Mouse (Mus musculus): ENCODE measurements around the gene Ankrd45. TPM values are rescaled to one million over a fixed set of nuclear protein-coding genes. Genes with fewer than 3 reads are reported as not detected.
"Not testable (repeated sequence)": the region's sequence is repeated elsewhere in the genome, so short reads cannot be mapped to it uniquely, and the experiment has no call there.

Ankrd45 gene
- polyA plus RNA-seq, 1 experiment = 15.8 TPM

GRCm38 (mm10) chr1:161190253-161190910 lies 47.9 kb downstream of the Ankrd45 start:
- TF ChIP-seq POLR2A (IDR thresholded peaks at IDR 0.05; ENCODE audit: borderline replicate concordance, extremely low read depth, insufficient read depth, insufficient read length, poor library complexity, severe bottlenecking) (no peak), CTCF (IDR thresholded peaks at IDR 0.05; ENCODE audit: borderline replicate concordance, extremely low read depth, insufficient read depth, insufficient read length) (no peak)
- DNase-seq (ENCODE audit: low read depth) = no peak

DNA sequence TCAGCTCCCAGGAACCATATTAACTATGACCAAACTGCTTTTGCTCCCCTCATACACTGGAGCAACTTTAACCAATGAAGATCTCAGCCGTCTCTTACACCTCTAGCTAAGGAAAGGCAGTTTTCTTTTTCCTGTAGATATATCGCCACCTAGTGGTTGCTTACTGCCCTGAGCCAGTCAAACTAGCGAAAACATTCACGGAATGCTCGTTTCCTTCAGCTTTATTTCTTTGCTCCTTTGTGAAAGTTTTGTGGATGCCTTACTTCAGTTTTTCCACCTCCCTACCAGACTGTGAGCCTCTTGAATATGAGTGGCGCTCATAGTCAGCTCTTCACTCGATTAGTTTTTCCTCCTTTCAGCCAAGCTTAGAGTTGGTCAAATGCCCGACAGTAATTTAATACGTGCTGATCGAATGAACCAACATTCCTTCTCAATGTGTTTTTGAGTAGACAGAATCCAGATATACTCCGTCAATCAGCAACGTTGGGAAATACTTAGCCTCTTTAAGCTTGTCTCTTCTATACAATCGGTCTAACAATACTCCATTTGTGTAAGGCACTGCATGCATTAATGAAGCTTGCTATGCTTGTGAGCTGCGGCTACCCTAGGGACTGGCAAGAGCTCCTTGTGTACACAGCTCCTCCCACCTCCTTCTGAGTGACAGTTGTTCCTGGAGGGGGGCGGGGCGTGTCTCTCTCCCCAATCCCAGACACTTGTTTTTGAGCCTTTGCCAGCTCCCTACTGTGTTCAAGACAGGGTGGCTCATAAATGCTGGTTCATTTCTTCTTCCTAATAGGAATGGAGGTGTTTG lies 53.3 kb downstream of the Ankrd45 start:
- no peak for TF ChIP-seq POLR2A (IDR thresholded peaks at IDR 0.05; ENCODE audit: borderline replicate concordance, extremely low read depth, insufficient read depth, insufficient read length, poor library complexity, severe bottlenecking)
- peak; percentile 84; the same call in 1 of the 2 replicates for TF ChIP-seq CTCF (IDR thresholded peaks at IDR 0.05; ENCODE audit: borderline replicate concordance, extremely low read depth, insufficient read depth, insufficient read length)
- peak; percentile 98 for DNase-seq (ENCODE audit: low read depth)

DNA sequence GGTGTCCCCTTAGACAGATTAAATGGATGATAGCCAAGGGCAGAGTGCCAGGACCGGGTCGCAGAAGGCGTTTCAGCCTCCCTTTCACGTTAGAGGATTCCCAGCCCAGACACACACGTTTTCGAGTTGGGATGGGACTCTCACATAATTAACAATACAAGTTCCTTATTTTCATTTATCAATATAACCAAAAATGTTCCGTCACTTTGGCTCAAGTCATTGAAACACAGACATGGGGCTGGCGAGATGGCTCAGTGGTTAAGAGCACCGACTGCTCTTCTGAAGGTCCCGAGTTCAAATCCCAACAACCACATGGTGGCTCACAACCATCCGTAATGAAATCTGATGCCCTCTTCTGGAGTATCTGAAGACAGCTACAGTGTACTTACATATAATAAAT lies 53.9 kb downstream of the Ankrd45 start:
- not testable (repeated sequence) for DNase-seq (ENCODE audit: low read depth)

DNA sequence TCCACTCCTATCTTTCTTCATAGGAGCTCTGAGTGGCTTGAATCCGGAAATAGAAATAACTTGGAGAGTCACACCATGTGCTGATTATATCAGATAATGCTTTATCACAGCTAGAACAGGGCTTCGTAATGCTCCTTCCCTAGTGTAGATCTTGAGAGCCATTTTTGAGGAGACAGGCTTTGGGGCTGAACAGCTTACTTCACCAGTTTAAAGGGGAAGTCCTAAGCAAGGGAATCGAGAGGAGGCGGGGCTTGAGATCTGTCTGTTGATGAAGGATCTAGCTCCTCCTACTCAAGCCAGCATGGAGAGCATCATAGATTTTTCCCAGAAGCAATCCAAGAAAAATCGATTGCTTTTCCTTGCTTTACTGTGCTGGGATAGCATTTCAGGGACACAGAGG lies 57.4 kb downstream of the Ankrd45 start:
- no peak for TF ChIP-seq POLR2A (IDR thresholded peaks at IDR 0.05; ENCODE audit: borderline replicate concordance, extremely low read depth, insufficient read depth, insufficient read length, poor library complexity, severe bottlenecking)
- no peak for DNase-seq (ENCODE audit: low read depth)

GRCm38 (mm10) chr1:161214465-161214864 lies 72.0 kb downstream of the Ankrd45 start:
- DNase-seq (ENCODE audit: low read depth) = no peak
- TF ChIP-seq POLR2A (IDR thresholded peaks at IDR 0.05; ENCODE audit: borderline replicate concordance, extremely low read depth, insufficient read depth, insufficient read length, poor library complexity, severe bottlenecking) = no peak
- TF ChIP-seq CTCF (IDR thresholded peaks at IDR 0.05; ENCODE audit: borderline replicate concordance, extremely low read depth, insufficient read depth, insufficient read length) = peak; percentile 35; the same call in 1 of the 2 replicates

DNA sequence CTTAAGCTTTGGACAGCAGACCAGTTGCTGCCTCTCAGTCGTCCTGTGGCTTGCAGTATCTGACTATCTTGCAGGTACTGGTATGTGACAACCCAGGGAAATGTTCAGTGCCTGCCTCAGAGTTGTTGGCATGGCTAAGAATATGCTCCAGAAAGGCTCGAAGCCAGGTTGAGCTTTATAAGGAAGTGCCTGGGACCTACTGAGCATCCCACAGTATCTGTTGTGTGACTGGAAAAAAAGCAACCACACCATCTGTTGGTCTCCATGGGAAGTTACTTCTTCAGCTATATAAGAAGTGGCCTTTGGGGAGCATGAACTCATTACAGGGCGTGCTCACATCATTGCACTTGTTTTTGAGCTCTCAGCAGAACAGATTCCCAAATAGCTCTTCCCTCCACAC lies 77.3 kb downstream of the Ankrd45 start:
- TF ChIP-seq CTCF (IDR thresholded peaks at IDR 0.05; ENCODE audit: borderline replicate concordance, extremely low read depth, insufficient read depth, insufficient read length) = no peak
- TF ChIP-seq POLR2A (IDR thresholded peaks at IDR 0.05; ENCODE audit: borderline replicate concordance, extremely low read depth, insufficient read depth, insufficient read length, poor library complexity, severe bottlenecking) = no peak
- no peak for DNase-seq (ENCODE audit: low read depth)

Other genes starting within 250 kb of the Ankrd45 start
- 10.3 and 13.0 TPM in 2 replicates for gene Rc3h1, start 236.3 kb upstream of the Ankrd45 start, polyA plus RNA-seq (2012; rRNA removed)
- gene Serpinc1, start 164.1 kb upstream of the Ankrd45 start, polyA plus RNA-seq (2012; rRNA removed) = 0.66 and 0.88 TPM in 2 replicates
- 7.8 and 9.9 TPM in 2 replicates for gene Zbtb37, start 107.8 kb upstream of the Ankrd45 start, polyA plus RNA-seq (2012; rRNA removed)
- 19.3 and 22.5 TPM in 2 replicates for gene Dars2, start 72.0 kb upstream of the Ankrd45 start, polyA plus RNA-seq (2012; rRNA removed)
- gene Cenpl, start 72.0 kb upstream of the Ankrd45 start, polyA plus RNA-seq (2012; rRNA removed) = 7.6 and 10.1 TPM in 2 replicates
- gene Klhl20, start 11.2 kb upstream of the Ankrd45 start, polyA plus RNA-seq (2012; rRNA removed) = 19.0 and 20.3 TPM in 2 replicates
- not detected in 2 replicates for gene Tex50, start 16.6 kb downstream of the Ankrd45 start, polyA plus RNA-seq (2012; rRNA removed)
- 90.2 and 99.6 TPM in 2 replicates for gene Prdx6, start 108.5 kb downstream of the Ankrd45 start, polyA plus RNA-seq (2012; rRNA removed)